ENCODE assay signal across 20 mouse cellular contexts in the genomic region with DNA sequence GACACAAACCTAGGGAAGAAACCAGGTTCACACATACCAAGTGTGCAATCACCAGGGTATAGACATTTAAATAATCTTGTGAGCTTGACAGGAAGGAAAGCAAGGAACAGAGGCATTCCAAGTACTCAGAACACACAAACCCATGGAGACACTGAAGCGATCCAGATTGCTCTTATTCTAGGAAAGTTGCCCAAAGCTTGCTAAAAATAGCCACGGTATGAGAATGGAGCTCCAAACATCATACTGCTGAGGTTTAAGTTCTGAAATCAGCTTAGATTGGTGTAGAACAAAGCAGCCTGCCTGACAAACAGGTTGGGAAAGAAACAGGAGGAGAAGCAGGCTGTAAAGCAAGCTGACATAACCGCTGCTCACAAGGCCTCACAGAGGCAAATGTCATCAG. TPM values are rescaled to one million over a fixed set of nuclear protein-coding genes. Genes with fewer than 3 reads are reported as not detected.
DNase-seq lines count a peak whose midpoint lies in the region; ATAC-seq lines count a peak whose summit lies in the region.
"Not testable (repeated sequence)": the region's sequence is repeated elsewhere in the genome, so short reads cannot be mapped to it uniquely, and the experiment has no call there.
"Had no signal": no experiment of that assay in that cellular context is flagged by ENCODE, and none has a peak within 500 bp of the region (broad histone marks: within the 10 kb centered on the region; RNA-seq: fewer than 3 reads in every experiment).

No protein-coding gene starts in this region.

- H3K36me3 ChIP-seq in heart, embryonic 15.5 days, result not testable (repeated sequence)

- not testable (repeated sequence) for H3K9me3 ChIP-seq in heart, embryonic 15.5 days (replicated peaks)

- not testable (repeated sequence) for H3K4me3 ChIP-seq in heart, embryonic 15.5 days

- not testable (repeated sequence) for ATAC-seq in heart, embryonic 15.5 days (replicated peaks; ENCODE audit: insufficient number of reproducible peaks, insufficient read depth, low FRiP score, low read depth)

- not testable (repeated sequence) for H3K4me1 ChIP-seq in heart, embryonic 15.5 days (replicated peaks)

- not testable (repeated sequence) for H3K4me2 ChIP-seq in heart, embryonic 15.5 days

- peak; percentile 7 for DNase-seq in adrenal gland, postnatal 10 days
- DNase-seq in frontal cortex, adult 2 months (ENCODE audit: extremely low spot score in 1 of 2, low spot score in 1 of 2), result peak; percentile 58 to 72
- DNase-seq in kidney, postnatal 10 days, result peak; percentile 7
- DNase-seq in layer of hippocampus, postnatal 14 days (ENCODE audit: low spot score in 2 of 2), result peak; percentile 23 to 70
- DNase-seq in left cerebral cortex, postnatal 25 days (ENCODE audit: low spot score in 2 of 2), result peak; percentile 34 to 89
- DNase-seq in right cerebral cortex, adult 18-20 months, result peak; percentile 46
- DNase-seq in telencephalon, adult 2 months (ENCODE audit: low read depth, low spot score), result peak; percentile 78

- intact Hi-C loops in left cerebral cortex, postnatal 25 days (cut with DNase I), result not testable (repeated sequence)

- not testable (repeated sequence) for H3K9ac ChIP-seq in heart, embryonic 15.5 days

- WGBS in heart, embryonic 15.5 days, result 27% methylated on average over 3 of the region's 3 CpGs

- H3K27me3 ChIP-seq in heart, embryonic 15.5 days, result not testable (repeated sequence)

- H3K27ac ChIP-seq in heart, embryonic 15.5 days, result peak overlapping the region; percentile 33

RNA-seq across cellular contexts. Expression of a gene that starts 1.5 kb away (rescaled TPM):
- not detected for total RNA-seq in adrenal gland, postnatal 10 days (2021)
- polyA plus RNA-seq in frontal cortex, adult 2 months (2012; rRNA removed), result not detected in 2 replicates
- not detected in 2 replicates for polyA plus RNA-seq in heart, embryonic 15.5 days (2015; fragmentation: Nextera tagmentation; extraction: Ambion mirVana)
- total RNA-seq in layer of hippocampus, postnatal 14 days (2021), result not detected
- not detected for total RNA-seq in left cerebral cortex, postnatal 25 days (2021)
- total RNA-seq: adrenal gland, adult 18-20 months; gastrocnemius, adult 18-20 months; heart, postnatal 36 days; megakaryocyte-erythroid progenitor cell, adult 5-6 weeks had no signal
- polyA plus RNA-seq: forebrain, embryonic 12.5 days; gonadal fat pad, adult 2 months; hindbrain, embryonic 16.5 days; limb, embryonic 11.5 days; liver, embryonic 14.5 days; lung, postnatal 0 days; midbrain, embryonic 16.5 days; testis, adult 2 months had no signal

RNA-seq across cellular contexts. Expression of a gene that starts 9.0 kb away (rescaled TPM):
- not detected for total RNA-seq in adrenal gland, postnatal 10 days (2021)
- polyA plus RNA-seq in frontal cortex, adult 2 months (2012; rRNA removed), result 0.08 and 0.11 TPM in 2 replicates
- polyA plus RNA-seq in heart, embryonic 15.5 days (2015; fragmentation: Nextera tagmentation; extraction: Ambion mirVana), result not detected in 2 replicates
- not detected for total RNA-seq in layer of hippocampus, postnatal 14 days (2021)
- not detected for total RNA-seq in left cerebral cortex, postnatal 25 days (2021)
- total RNA-seq: adrenal gland, adult 18-20 months; gastrocnemius, adult 18-20 months; heart, postnatal 36 days; megakaryocyte-erythroid progenitor cell, adult 5-6 weeks had no signal
- polyA plus RNA-seq: forebrain, embryonic 12.5 days; gonadal fat pad, adult 2 months; limb, embryonic 11.5 days; liver, embryonic 14.5 days; lung, postnatal 0 days; midbrain, embryonic 16.5 days; testis, adult 2 months had no signal

RNA-seq across cellular contexts. Expression of a gene that starts 31.0 kb away (rescaled TPM):
- not detected for total RNA-seq in adrenal gland, postnatal 10 days (2021)
- not detected in 2 replicates for polyA plus RNA-seq in frontal cortex, adult 2 months (2012; rRNA removed)
- not detected in 2 replicates for polyA plus RNA-seq in heart, embryonic 15.5 days (2015; fragmentation: Nextera tagmentation; extraction: Ambion mirVana)
- not detected for total RNA-seq in layer of hippocampus, postnatal 14 days (2021)
- total RNA-seq in left cerebral cortex, postnatal 25 days (2021), result not detected
- total RNA-seq: adrenal gland, adult 18-20 months; gastrocnemius, adult 18-20 months; heart, postnatal 36 days; megakaryocyte-erythroid progenitor cell, adult 5-6 weeks had no signal
- polyA plus RNA-seq: forebrain, embryonic 12.5 days; gonadal fat pad, adult 2 months; hindbrain, embryonic 16.5 days; limb, embryonic 11.5 days; liver, embryonic 14.5 days; lung, postnatal 0 days; midbrain, embryonic 16.5 days; testis, adult 2 months had no signal

RNA-seq across cellular contexts. Expression of a gene that starts 56.7 kb away (rescaled TPM):
- total RNA-seq in adrenal gland, postnatal 10 days (2021), result not detected
- polyA plus RNA-seq in frontal cortex, adult 2 months (2012; rRNA removed), result not detected in 2 replicates
- polyA plus RNA-seq in heart, embryonic 15.5 days (2015; fragmentation: Nextera tagmentation; extraction: Ambion mirVana), result not detected in 2 replicates
- total RNA-seq in layer of hippocampus, postnatal 14 days (2021), result not detected
- total RNA-seq in left cerebral cortex, postnatal 25 days (2021), result not detected
- total RNA-seq: adrenal gland, adult 18-20 months; gastrocnemius, adult 18-20 months; heart, postnatal 36 days; megakaryocyte-erythroid progenitor cell, adult 5-6 weeks had no signal
- polyA plus RNA-seq: forebrain, embryonic 12.5 days; gonadal fat pad, adult 2 months; hindbrain, embryonic 16.5 days; limb, embryonic 11.5 days; liver, embryonic 14.5 days; lung, postnatal 0 days; midbrain, embryonic 16.5 days; testis, adult 2 months had no signal

Comparison
In these comparisons a context has a peak if more than half of its experiments do, and no peak if none do; other contexts are left out.
1. DNase-seq: peak in every context shown above with its lines; median percentile 78 in telencephalon, adult 2 months; 65 in frontal cortex, adult 2 months; 62 in left cerebral cortex, postnatal 25 days; 46 in layer of hippocampus, postnatal 14 days; 46 in right cerebral cortex, adult 18-20 months; 7 in adrenal gland, postnatal 10 days; 7 in kidney, postnatal 10 days.